18 mouse cellular contexts compared by ENCODE assay signal in the genomic region with DNA sequence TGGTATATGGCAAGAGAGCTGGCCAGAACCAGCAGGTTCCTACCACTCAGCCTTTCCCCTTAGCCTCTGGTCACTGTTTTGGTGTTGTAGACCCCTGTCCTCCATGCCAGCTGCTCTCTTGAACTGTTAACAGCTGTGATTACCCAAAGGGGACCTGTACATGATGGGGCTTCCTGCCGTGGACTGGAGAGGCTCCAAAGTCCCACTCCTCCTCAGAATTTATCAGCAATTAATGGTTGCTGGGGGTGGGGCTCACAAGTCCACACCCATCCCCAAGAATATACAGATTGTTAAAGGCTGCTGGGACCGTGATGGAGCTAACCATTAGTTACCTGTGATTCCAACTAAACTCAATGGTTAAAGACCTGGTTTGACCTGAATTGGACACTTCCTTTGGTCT.
"Had no signal": no experiment of that assay in that cellular context is flagged by ENCODE, and none has a peak within 500 bp of the region (broad histone marks: within the 10 kb centered on the region; RNA-seq: fewer than 3 reads in every experiment).

No protein-coding gene starts in this region.

- DNase-seq: lung, embryonic 14.5 days; lung, postnatal 10 days; lung, postnatal 4 days; midbrain, embryonic 14.5 days; retina, postnatal 1 day; right cerebral cortex, adult 18-20 months; right cerebral cortex, postnatal 25 days; right cerebral cortex, postnatal 4 days; spleen, adult 18-20 months; thymus, adult 18-20 months; thymus, postnatal 14 days; thymus, postnatal 36 days had no signal

- H3K9me3 ChIP-seq: midbrain, embryonic 10.5 days; midbrain, embryonic 12.5 days; neural tube, embryonic 13.5 days; neural tube, embryonic 15.5 days had no signal

- ATAC-seq: midbrain, embryonic 16.5 days had no signal

- H3K4me2 ChIP-seq: lung, embryonic 14.5 days; midbrain, embryonic 12.5 days; neural tube, embryonic 13.5 days; neural tube, embryonic 15.5 days had no signal

- H3K27me3 ChIP-seq: midbrain, embryonic 12.5 days; neural tube, embryonic 13.5 days; neural tube, embryonic 15.5 days had no signal

- H3K9ac ChIP-seq: lung, embryonic 14.5 days; midbrain, embryonic 12.5 days; neural tube, embryonic 13.5 days; neural tube, embryonic 15.5 days had no signal

- H3K4me1 ChIP-seq: neural tube, embryonic 13.5 days; neural tube, embryonic 15.5 days had no signal

- H3K4me3 ChIP-seq: midbrain, embryonic 10.5 days; midbrain, embryonic 12.5 days; myocyte; neural tube, embryonic 13.5 days; neural tube, embryonic 15.5 days had no signal

- H3K27ac ChIP-seq: midbrain, embryonic 10.5 days; midbrain, embryonic 12.5 days; neural tube, embryonic 13.5 days; neural tube, embryonic 15.5 days had no signal
